Mouse (Mus musculus): ENCODE data around the gene Cyp4f16. TPM values are rescaled to one million over a fixed set of nuclear protein-coding genes. Genes with fewer than 3 reads are reported as not detected.
"Not testable (repeated sequence)": the region's sequence is repeated elsewhere in the genome, so short reads cannot be mapped to it uniquely, and the experiment has no call there.

Cyp4f16 gene
- total RNA-seq, 2 experiments from 2014 or later: 8.5 to 8.7 TPM

DNA sequence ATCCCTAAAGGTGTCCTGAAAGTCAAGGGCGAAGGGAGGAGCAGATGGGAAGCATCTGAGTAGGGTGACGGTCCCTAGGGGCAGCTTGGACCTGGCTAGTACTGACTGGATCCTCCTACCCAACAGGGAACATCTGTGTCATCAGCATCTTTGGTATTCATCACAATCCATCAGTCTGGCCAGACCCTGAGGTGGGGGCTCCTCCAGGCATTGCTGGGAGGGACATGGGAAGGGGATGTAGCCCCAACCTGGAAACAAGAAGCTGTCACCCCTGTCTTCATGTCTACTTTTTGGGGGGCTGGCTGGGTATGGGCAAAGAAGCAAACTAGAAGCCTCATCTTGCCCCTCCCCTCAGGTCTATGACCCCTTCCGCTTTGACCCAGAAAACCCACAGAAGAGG, 14.0 kb downstream of the Cyp4f16 start:
- DNase-seq (ENCODE audit: low spot score in 2 of 2): not testable (repeated sequence)

GRCm38 (mm10) chr17:32550900-32551770, 14.8 kb downstream of the Cyp4f16 start:
- DNase-seq (ENCODE audit: low spot score in 2 of 2): peak; percentile 91

- DNase-seq (ENCODE audit: low spot score in 2 of 2): not testable (repeated sequence)
Observed at GRCm38 (mm10) chr17:32553016-32553415, 16.7 kb downstream of the Cyp4f16 start.

GRCm38 (mm10) chr17:32554368-32554767, 18.0 kb downstream of the Cyp4f16 start:
- DNase-seq (ENCODE audit: low spot score in 2 of 2): not testable (repeated sequence)

DNA sequence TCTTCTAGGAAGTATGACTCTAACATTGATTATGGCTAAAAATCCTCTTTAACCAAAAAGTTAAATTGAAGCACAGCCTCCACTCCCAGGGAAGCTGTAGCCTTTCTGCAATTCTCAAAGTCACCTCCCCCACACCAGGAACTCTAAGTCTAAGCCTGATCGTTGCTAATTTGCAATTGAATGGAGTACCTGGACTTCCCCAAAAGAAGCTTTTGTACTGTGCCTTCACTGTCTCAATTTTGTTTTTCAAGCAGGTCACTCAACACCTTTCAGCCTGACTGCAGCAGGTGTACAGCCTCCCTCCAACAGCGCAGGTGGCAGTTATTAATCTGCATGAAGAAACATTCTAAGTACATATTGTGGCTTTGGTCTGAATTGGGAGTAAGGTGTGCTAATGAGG, 26.9 kb downstream of the Cyp4f16 start:
- DNase-seq (ENCODE audit: low spot score in 2 of 2): not testable (repeated sequence)

- not testable (repeated sequence) for DNase-seq (ENCODE audit: low spot score in 2 of 2)
Observed at GRCm38 (mm10) chr17:32573286-32573685, 36.9 kb downstream of the Cyp4f16 start.

DNA sequence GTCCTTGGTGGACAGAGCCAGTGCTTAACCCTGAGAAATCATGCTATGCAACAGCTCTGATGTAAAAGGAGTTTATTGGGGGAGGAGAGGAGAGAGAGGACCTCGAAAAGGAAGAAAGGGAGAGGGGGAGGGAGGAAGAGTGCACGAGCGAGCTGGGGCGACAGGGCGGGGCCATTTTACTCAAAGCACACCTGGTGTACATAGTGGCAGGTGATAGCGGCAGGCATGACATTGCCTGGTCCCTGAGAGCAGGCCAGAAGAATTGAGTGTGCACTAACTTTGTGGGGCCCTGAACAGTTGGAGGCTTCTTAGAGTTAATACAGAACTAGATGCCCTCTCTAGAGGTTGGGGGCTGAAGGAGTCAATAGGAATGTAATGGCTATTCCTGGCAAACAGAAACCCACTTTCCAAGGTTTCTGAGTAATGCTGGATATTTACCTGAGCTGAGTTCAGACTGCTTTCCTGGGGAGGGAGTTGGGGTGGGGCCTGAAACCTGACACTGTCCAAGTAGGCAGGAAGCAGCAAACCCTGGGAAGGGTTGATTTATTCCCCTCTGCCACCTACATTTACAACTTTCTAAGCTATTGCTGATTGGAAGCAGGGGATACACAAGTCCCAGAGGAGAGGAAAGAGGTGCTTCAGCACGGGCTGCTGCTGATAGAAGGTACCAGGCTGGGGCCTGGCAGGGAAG, 41.3 kb downstream of the Cyp4f16 start:
- no peak for DNase-seq (ENCODE audit: low spot score in 2 of 2)

DNA sequence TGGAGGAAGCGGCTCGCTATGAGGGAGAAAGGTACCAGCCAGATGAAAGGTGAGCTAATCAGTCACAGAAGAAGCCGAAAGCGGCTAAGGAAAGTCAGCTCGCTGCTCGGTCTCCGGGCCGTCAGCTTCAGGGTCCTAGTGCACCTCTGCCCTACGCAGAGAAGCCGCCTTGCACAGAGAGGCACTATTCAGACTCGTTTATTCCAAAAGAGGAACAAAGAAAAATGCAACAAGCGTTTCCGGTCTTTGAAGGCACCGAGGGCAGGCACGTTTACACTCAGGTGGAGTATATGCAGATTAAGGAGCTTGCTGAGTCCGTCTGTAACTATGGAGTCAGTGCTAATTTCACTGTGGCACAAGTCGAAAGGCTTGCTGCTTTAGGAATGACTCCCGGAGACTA, 60.1 kb downstream of the Cyp4f16 start:
- no peak for DNase-seq (ENCODE audit: low spot score in 2 of 2)

Other genes with a start within 250 kb of the Cyp4f16 start
- gene Akap8, start 215.3 kb upstream of the Cyp4f16 start, total RNA-seq (2021): 100 to 1,000 TPM in 1 of 2 experiments, 10 to 100 TPM in 1; 88.7 to 112 TPM
- gene Akap8l, start 186.0 kb upstream of the Cyp4f16 start, total RNA-seq (2021): 100 to 1,000 TPM; 115 to 140 TPM
- gene Wiz, start 147.1 kb upstream of the Cyp4f16 start, total RNA-seq (2021): 10 to 100 TPM; 84.1 to 92.5 TPM
- 1 to 10 TPM; 3.2 to 3.6 TPM for gene Rasal3, start 133.0 kb upstream of the Cyp4f16 start, total RNA-seq (2021)
- not detected for gene Pglyrp2, start 112.4 kb upstream of the Cyp4f16 start, total RNA-seq (2021)
- gene Cyp4f39, start 83.8 kb upstream of the Cyp4f16 start, total RNA-seq (2021): not detected
- 1 to 10 TPM; 4.9 TPM for gene Cyp4f17, start 30.5 kb upstream of the Cyp4f16 start, total RNA-seq (2021)
- not detected for gene Cyp4f37, start 84.8 kb downstream of the Cyp4f16 start, total RNA-seq (2021)
- not detected for gene Cyp4f40, start 122.3 kb downstream of the Cyp4f16 start, total RNA-seq (2021)
- gene Cyp4f15, start 149.1 kb downstream of the Cyp4f16 start, total RNA-seq (2021): 1 to 10 TPM; 4.4 to 5.5 TPM

All from layer of hippocampus, postnatal 10 days (tissue).